Mouse (Mus musculus) intestine, embryonic 16.5 days (tissue): ENCODE measurements around the gene Gucy2e. TPM values are rescaled to one million over a fixed set of nuclear protein-coding genes. Genes with fewer than 3 reads are reported as not detected.

ENCODE experiments used
- ATAC-seq: fragments of 200-750 bp; cut with Nextera tagmentation; 2 replicates; pipeline ENCODE4 v1.8.0; 2017; ENCODE audit warnings: moderate TSS enrichment, moderate library complexity
- H3K27ac ChIP-seq: fragments of 300-500 bp; sonication (generic); 2 replicates; pipeline ENCODE4 v1.5.1; 2014; ENCODE audit warnings: mild to moderate bottlenecking, low read length
- H3K27me3 ChIP-seq: fragments of 300-500 bp; sonication (generic); replicated peaks from 2 replicates; pipeline ENCODE4 v1.6.1; 2014; ENCODE audit warnings: low read length, control low read depth, mixed read lengths; ENCODE audit not compliant: control insufficient read depth, insufficient read depth
- H3K36me3 ChIP-seq: fragments of 300-500 bp; sonication (generic); 2 replicates; pipeline ENCODE4 v1.6.1; 2014; ENCODE audit warnings: low read length, control low read depth; ENCODE audit not compliant: control insufficient read depth, insufficient read depth
- H3K4me1 ChIP-seq: fragments of 300-500 bp; sonication (generic); 2 replicates; pipeline ENCODE4 v1.6.1; 2014; ENCODE audit warnings: low read length, control low read depth, mixed read lengths; ENCODE audit not compliant: control insufficient read depth, insufficient read depth
- H3K4me2 ChIP-seq: fragments of 300-500 bp; sonication (generic); 2 replicates; pipeline ENCODE4 v1.6.1; 2014; ENCODE audit warnings: low read depth, low read length, control low read depth
- H3K4me3 ChIP-seq: fragments of 300-500 bp; sonication (generic); 2 replicates; pipeline ENCODE4 v1.5.1; 2014; ENCODE audit warnings: mild to moderate bottlenecking, low read length
- H3K9ac ChIP-seq: fragments of 300-500 bp; sonication (generic); 2 replicates; pipeline ENCODE4 v1.6.1; 2014; ENCODE audit warnings: low read depth, low read length
- H3K9me3 ChIP-seq: fragments of 300-500 bp; sonication (generic); 2 replicates; pipeline ENCODE4 v1.6.1; 2016; ENCODE audit warnings: low read length, control low read depth; ENCODE audit not compliant: control insufficient read depth
- WGBS: fragments of 180-500 bp; shearing (Covaris S2); extraction: QIAGEN DNeasy Blood & Tissue Kit; methylation state at CpG from one replicate; pipeline ENCODE4 v1.1.7; 2014; 5-methylcytosine and 5-hydroxymethylcytosine counted together
- polyA plus RNA-seq: library from polyadenylated mRNA; unstranded; fragments of >200 nt; fragmentation: Nextera tagmentation; extraction: Ambion mirVana; gene quantifications from 2 replicates; pipeline ENCODE4 v1.2.1, GENCODE M21; 2015

Gene Gucy2e
- polyA plus RNA-seq, 1 experiment from 2014 or later, result 0.07 TPM

- 84% methylated on average over 12 of the region's 12 CpGs for WGBS
- H3K27me3 ChIP-seq, result no peaks in the 10 kb centered on the region
Observed at GRCm38 (mm10) chr11:69169313-69169712, 67.5 kb downstream of the Gucy2e start.

More at GRCm38 (mm10) chr11:69169313-69169712, 67.5 kb downstream of the Gucy2e start:
- Histone ChIP-seq H3K36me3 (no peaks in the 10 kb centered on the region), H3K4me3 (no peak overlapping the region), H3K9me3 (no peaks in the 10 kb centered on the region), H3K27ac (no peak overlapping the region), H3K4me2 (no peak overlapping the region), H3K9ac (no peak overlapping the region), H3K4me1 (no peaks in the 10 kb centered on the region)
- ATAC-seq, result no peak

Other genes starting within 250 kb of the Gucy2e start
- 20.5 and 22.5 TPM in 2 replicates for gene Pfas, start 228.6 kb downstream of the Gucy2e start, polyA plus RNA-seq
- gene Ctc1, start 221.1 kb downstream of the Gucy2e start, polyA plus RNA-seq, result 36.8 and 38.5 TPM in 2 replicates
- 114 and 139 TPM in 2 replicates for gene Aurkb, start 191.4 kb downstream of the Gucy2e start, polyA plus RNA-seq
- 8.0 and 8.6 TPM in 2 replicates for gene Borcs6, start 177.3 kb downstream of the Gucy2e start, polyA plus RNA-seq
- 38.6 and 44.8 TPM in 2 replicates for gene Tmem107, start 166.2 kb downstream of the Gucy2e start, polyA plus RNA-seq
- gene Vamp2, start 148.5 kb downstream of the Gucy2e start, polyA plus RNA-seq, result 65.8 TPM in 2 replicates
- gene Per1, start 141.8 kb downstream of the Gucy2e start, polyA plus RNA-seq, result 13.6 and 13.7 TPM in 2 replicates
- 0.29 and 0.33 TPM in 2 replicates for gene Hes7, start 116.6 kb downstream of the Gucy2e start, polyA plus RNA-seq
- 0.11 and 0.29 TPM in 2 replicates for gene 9130213A22Rik, start 114.4 kb downstream of the Gucy2e start, polyA plus RNA-seq
- 0.31 and 0.45 TPM in 2 replicates for gene Aloxe3, start 111.1 kb downstream of the Gucy2e start, polyA plus RNA-seq
- gene Alox12b, start 80.0 kb downstream of the Gucy2e start, polyA plus RNA-seq, result 0.33 and 0.38 TPM in 2 replicates
- 0.13 and 0.15 TPM in 2 replicates for gene Alox8, start 39.2 kb downstream of the Gucy2e start, polyA plus RNA-seq
- gene Cntrob, start 86.7 kb upstream of the Gucy2e start, polyA plus RNA-seq, result 17.3 and 17.8 TPM in 2 replicates
- 141 and 149 TPM in 2 replicates for gene Trappc1, start 86.9 kb upstream of the Gucy2e start, polyA plus RNA-seq
- 1.7 and 2.4 TPM in 2 replicates for gene Kcnab3, start 89.2 kb upstream of the Gucy2e start, polyA plus RNA-seq
- gene Rnf227, start 103.4 kb upstream of the Gucy2e start, polyA plus RNA-seq, result 8.0 and 8.3 TPM in 2 replicates
- gene Chd3, start 132.4 kb upstream of the Gucy2e start, polyA plus RNA-seq, result 33.4 and 35.5 TPM in 2 replicates
- 168 and 170 TPM in 2 replicates for gene Naa38, start 158.5 kb upstream of the Gucy2e start, polyA plus RNA-seq
- 22.6 and 24.0 TPM in 2 replicates for gene Cyb5d1, start 158.6 kb upstream of the Gucy2e start, polyA plus RNA-seq
- 30.8 and 31.0 TPM in 2 replicates for gene Tmem88, start 161.2 kb upstream of the Gucy2e start, polyA plus RNA-seq
- 17.6 and 18.8 TPM in 2 replicates for gene Kdm6b, start 176.6 kb upstream of the Gucy2e start, polyA plus RNA-seq